Mouse (Mus musculus) testis, postnatal 10 days (tissue): ENCODE measurements at regions not wholly inside any gene's neighbourhood (a gene's known extent, or its start where the extent isn't known, plus 50 kb on each side); places are given as distances from the start of the nearest gene placed in this dataset.

Source experiments
- DNase-seq: peaks from one replicate; pipeline ENCODE4 v3.0.0; 2021; ENCODE audit warnings: low spot score

- DNase-seq: no peak
Measured at GRCm38 (mm10) chr4:55740062-55740461, 207.8 kb upstream of the Klf4 start.

- DNase-seq: no peak
Measured at GRCm38 (mm10) chr4:55738714-55739113, 206.4 kb upstream of the Klf4 start.

- no peak for DNase-seq
Measured at GRCm38 (mm10) chr4:55735453-55735852, 203.2 kb upstream of the Klf4 start.

- DNase-seq: no peak
Measured at GRCm38 (mm10) chr4:55734331-55734730, 202.1 kb upstream of the Klf4 start.

- no peak for DNase-seq
Measured at GRCm38 (mm10) chr4:55733223-55733622, 201.0 kb upstream of the Klf4 start.

- DNase-seq: no peak
Measured at GRCm38 (mm10) chr4:55732006-55732405, 199.7 kb upstream of the Klf4 start.

GRCm38 (mm10) chr4:55730266-55730665 is 198.0 kb upstream of the Klf4 start:
- DNase-seq: no peak

GRCm38 (mm10) chr4:55727178-55727577 is 194.9 kb upstream of the Klf4 start:
- no peak for DNase-seq

GRCm38 (mm10) chr4:55726081-55726480 is 193.8 kb upstream of the Klf4 start:
- peak; percentile 51 for DNase-seq

GRCm38 (mm10) chr4:55724286-55724685 is 192.0 kb upstream of the Klf4 start:
- DNase-seq: no peak

- no peak for DNase-seq
Measured at GRCm38 (mm10) chr4:55723124-55723523, 190.9 kb upstream of the Klf4 start.

GRCm38 (mm10) chr4:55722388-55722787 is 190.1 kb upstream of the Klf4 start:
- no peak for DNase-seq

- no peak for DNase-seq
Measured at GRCm38 (mm10) chr4:55721834-55722233, 189.6 kb upstream of the Klf4 start.

GRCm38 (mm10) chr4:55718438-55718837 is 186.2 kb upstream of the Klf4 start:
- DNase-seq: no peak

- DNase-seq: no peak
Measured at GRCm38 (mm10) chr4:55716161-55716651, 183.9 kb upstream of the Klf4 start.

- no peak for DNase-seq
Measured at GRCm38 (mm10) chr4:55711500-55712341, 179.5 kb upstream of the Klf4 start.

- no peak for DNase-seq
Measured at GRCm38 (mm10) chr4:55710476-55710875, 178.2 kb upstream of the Klf4 start.

GRCm38 (mm10) chr4:55708808-55709207 is 176.5 kb upstream of the Klf4 start:
- DNase-seq: no peak

- DNase-seq: no peak
Measured at GRCm38 (mm10) chr4:55707916-55708315, 175.7 kb upstream of the Klf4 start.

- DNase-seq: no peak
Measured at GRCm38 (mm10) chr4:55704921-55705320, 172.7 kb upstream of the Klf4 start.

GRCm38 (mm10) chr4:55703346-55703916 is 171.2 kb upstream of the Klf4 start:
- DNase-seq: no peak

GRCm38 (mm10) chr4:55701334-55701733 is 169.1 kb upstream of the Klf4 start:
- DNase-seq: no peak

- DNase-seq: no peak
Measured at GRCm38 (mm10) chr4:55699917-55700316, 167.7 kb upstream of the Klf4 start.

- DNase-seq: no peak
Measured at GRCm38 (mm10) chr4:55699161-55699560, 166.9 kb upstream of the Klf4 start.
